11 mouse cellular contexts compared by ENCODE assay signal in genomic region chr1:74025651-74026226, GRCm38 (mm10).
DNase-seq lines count a peak whose midpoint lies in the region; ATAC-seq and TF ChIP-seq lines count a peak whose summit lies in the region.
"Had no signal": no experiment of that assay in that cellular context is flagged by ENCODE, and none has a peak within 500 bp of the region (broad histone marks: within the 10 kb centered on the region; RNA-seq: fewer than 3 reads in every experiment).

No protein-coding gene starts in this region.

- no peaks in the 10 kb centered on the region for H3K27me3 ChIP-seq in heart, embryonic 11.5 days (ENCODE audit: control insufficient read depth, insufficient read depth, low read length)
- H3K27me3 ChIP-seq in megakaryocyte, embryonic 14.5 days (replicated peaks): peaks cover 89% of the 10 kb centered on the region
- H3K27me3 ChIP-seq in intestine, embryonic 16.5 days (replicated peaks; ENCODE audit: control insufficient read depth, insufficient read depth, low read length): no peaks in the 10 kb centered on the region
- no peaks in the 10 kb centered on the region for H3K27me3 ChIP-seq in myocyte (ENCODE audit: control insufficient read depth, insufficient read depth, insufficient read length)

- no peak for TF ChIP-seq POLR2A in myocyte (IDR thresholded peaks at IDR 0.05; ENCODE audit: insufficient read length, low read depth)

- H3K4me3 ChIP-seq in heart, embryonic 11.5 days (ENCODE audit: low read depth, low read length): no peak overlapping the region
- peak overlapping the region; percentile 12 for H3K4me3 ChIP-seq in megakaryocyte, embryonic 14.5 days (replicated peaks)
- no peak overlapping the region for H3K4me3 ChIP-seq in intestine, embryonic 16.5 days (ENCODE audit: low read length)
- no peak overlapping the region for H3K4me3 ChIP-seq in myocyte

- no peak for ATAC-seq in heart, embryonic 11.5 days (replicated peaks; ENCODE audit: insufficient number of reproducible peaks, low FRiP score, low TSS enrichment)
- ATAC-seq in megakaryocyte, adult 5-6 weeks (ENCODE audit: poor library complexity, severe bottlenecking): no peak
- no peak for ATAC-seq in intestine, embryonic 16.5 days
- ATAC-seq: hindbrain, postnatal 0 days had no signal

- no peaks in the 10 kb centered on the region for H3K36me3 ChIP-seq in heart, embryonic 11.5 days (ENCODE audit: control insufficient read depth, insufficient read depth, low read length)
- no peaks in the 10 kb centered on the region for H3K36me3 ChIP-seq in megakaryocyte, embryonic 14.5 days (replicated peaks; ENCODE audit: low read length)
- no peaks in the 10 kb centered on the region for H3K36me3 ChIP-seq in intestine, embryonic 16.5 days (ENCODE audit: control insufficient read depth, insufficient read depth, low read length)
- no peaks in the 10 kb centered on the region for H3K36me3 ChIP-seq in myocyte (ENCODE audit: control insufficient read depth, insufficient read depth)

- 0 out of 2 replicates have a peak overlapping the region, but pooled peaks have one; percentile 6 for H3K9ac ChIP-seq in heart, embryonic 11.5 days (ENCODE audit: low read depth, low read length)
- 0 out of 2 replicates have a peak overlapping the region, but pooled peaks have one; percentile 29 for H3K9ac ChIP-seq in intestine, embryonic 16.5 days (ENCODE audit: low read depth, low read length)

- 33% methylated on average over 4 of the region's 4 CpGs for WGBS in heart, embryonic 11.5 days (ENCODE audit: insufficient replicate concordance)
- 25% methylated on average over 4 of the region's 4 CpGs for WGBS in intestine, embryonic 16.5 days

- no peak overlapping the region for H3K4me2 ChIP-seq in heart, embryonic 11.5 days
- H3K4me2 ChIP-seq in intestine, embryonic 16.5 days (ENCODE audit: low read depth, low read length): no peak overlapping the region
- H3K4me2 ChIP-seq in myocyte (ENCODE audit: low read depth): peak overlapping the region; percentile 72

- peaks cover 74% of the 10 kb centered on the region for H3K79me2 ChIP-seq in myocyte (ENCODE audit: control insufficient read depth, insufficient read depth)

- peaks cover 97% of the 10 kb centered on the region for H3K4me1 ChIP-seq in heart, embryonic 11.5 days (ENCODE audit: control insufficient read depth, insufficient read depth, low read length)
- peaks cover 45% of the 10 kb centered on the region for H3K4me1 ChIP-seq in megakaryocyte, embryonic 14.5 days
- H3K4me1 ChIP-seq in intestine, embryonic 16.5 days (ENCODE audit: control insufficient read depth, insufficient read depth, low read length): peaks cover 58% of the 10 kb centered on the region

- DNase-seq in heart, adult 8-10 months (ENCODE audit: low spot score): no peak
- no peak for DNase-seq in natural killer cell, adult 2 months (ENCODE audit: low spot score in 2 of 2)
- DNase-seq in right cerebral cortex, postnatal 14 days: no peak
- DNase-seq: cerebellum, adult 8-10 months; retina, postnatal 1 day had no signal

- H3K9me3 ChIP-seq in heart, embryonic 11.5 days (replicated peaks; ENCODE audit: control insufficient read depth, low read length): no peaks in the 10 kb centered on the region
- no peaks in the 10 kb centered on the region for H3K9me3 ChIP-seq in megakaryocyte, embryonic 14.5 days
- no peaks in the 10 kb centered on the region for H3K9me3 ChIP-seq in intestine, embryonic 16.5 days (ENCODE audit: control insufficient read depth, low read length)

- H3K27ac ChIP-seq in heart, embryonic 11.5 days (ENCODE audit: low read depth, low read length): peak overlapping the region; percentile 62; the same call in 1 of the 2 replicates
- H3K27ac ChIP-seq in intestine, embryonic 16.5 days (ENCODE audit: low read length): peak overlapping the region; percentile 70
- H3K27ac ChIP-seq: hindbrain, postnatal 0 days had no signal

- H3ac ChIP-seq in myocyte (ENCODE audit: control insufficient read depth, insufficient read length): no peak overlapping the region

TF ChIP-seq in myocyte, 11 proteins besides CTCF, POLR2A, EP300 and RAD21:
- TF ChIP-seq USF1 (IDR thresholded peaks at IDR 0.05; ENCODE audit: low read depth) (no peak), MYOD1 (IDR thresholded peaks at IDR 0.05; ENCODE audit: control insufficient read depth in 1 of 3, insufficient read length in 2 of 3, low read depth in 2 of 3) (peak in 1 of 3 experiments; percentile 15)
